Mouse (Mus musculus) spleen, adult 18-20 months (tissue): ENCODE data around the gene Gm17267.
"Not testable (repeated sequence)": the region's sequence is repeated elsewhere in the genome, so short reads cannot be mapped to it uniquely, and the experiment has no call there.

ENCODE experiments used
- DNase-seq, 2 experiments: peaks; one replicate each; pipeline ENCODE4 v3.0.0; 2022; ENCODE audit warnings: mixed read lengths in 2 of 2

Gene Gm17267

DNA sequence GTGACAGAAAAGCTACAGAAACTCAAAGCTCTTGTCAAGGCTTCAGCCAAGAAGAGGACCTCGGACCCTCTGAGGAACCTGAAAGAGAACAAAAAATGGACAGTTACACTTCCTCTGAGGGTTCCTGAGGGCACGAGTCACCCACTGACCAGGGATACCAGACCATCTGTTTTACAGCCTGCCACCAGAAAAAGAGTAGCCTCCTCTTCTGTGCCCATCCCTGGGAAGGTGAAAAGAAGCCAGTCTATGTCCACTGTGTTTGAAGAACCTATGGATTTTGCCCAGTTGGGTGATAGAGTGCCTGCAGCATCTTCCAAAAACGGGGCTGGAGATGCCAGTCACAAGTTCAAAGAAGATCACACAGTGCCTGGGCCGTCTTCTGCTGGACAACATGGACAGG is at the start of gene Gm17267:
Gene Gm17267 (plus strand): TSS at position 301 of the 400 bp plus-strand sequence.
- DNase-seq, result not testable (repeated sequence)
